ENCODE assay signal across 9 mouse cellular contexts in the genomic region with DNA sequence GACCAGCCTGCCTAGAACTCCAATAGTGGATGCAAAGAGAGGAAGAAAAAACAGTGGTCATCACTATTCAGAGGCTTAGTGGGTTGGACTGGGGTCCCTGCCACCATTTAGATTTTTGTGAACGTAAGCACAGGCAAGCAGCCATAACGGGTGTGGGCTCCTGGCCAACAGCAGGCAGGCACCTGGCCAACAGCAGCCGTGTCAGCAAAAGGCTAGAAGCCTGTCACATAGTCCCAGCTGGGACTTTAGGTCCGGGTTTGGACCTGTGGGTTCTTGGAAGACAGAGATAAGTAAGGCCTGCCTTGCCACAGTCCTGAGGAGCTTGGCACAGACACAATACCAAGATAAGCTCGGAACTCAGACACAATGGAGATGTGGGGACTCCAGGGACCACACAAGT.
DNase-seq lines count a peak whose midpoint lies in the region; ATAC-seq and TF ChIP-seq lines count a peak whose summit lies in the region.
"Had no signal": no experiment of that assay in that cellular context is flagged by ENCODE, and none has a peak within 500 bp of the region (broad histone marks: within the 10 kb centered on the region; RNA-seq: fewer than 3 reads in every experiment).

No protein-coding gene starts in this region.

- WGBS in heart, embryonic 12.5 days = 27% methylated on average over 5 of the region's 5 CpGs
- 19% methylated on average over 5 of the region's 5 CpGs for WGBS in lung, postnatal 0 days
- 14% methylated on average over 5 of the region's 5 CpGs for WGBS in lung, adult 2 months
- WGBS in heart, postnatal 0 days = 4% methylated on average over 5 of the region's 5 CpGs

- H3K4me1 ChIP-seq in heart, embryonic 12.5 days (replicated peaks) = peaks cover 19% of the 10 kb centered on the region
- no peaks in the 10 kb centered on the region for H3K4me1 ChIP-seq in lung, postnatal 0 days (ENCODE audit: insufficient read depth, low read depth, low read length)
- H3K4me1 ChIP-seq in lung, adult 2 months (ENCODE audit: control insufficient read depth, insufficient read depth, low read length) = no peaks in the 10 kb centered on the region; the same call in none of the 2 replicates
- H3K4me1 ChIP-seq in heart, postnatal 0 days (ENCODE audit: control insufficient read depth, insufficient read depth) = peaks cover 4% of the 10 kb centered on the region; the same call in 1 of the 2 replicates
- H3K4me1 ChIP-seq: liver, embryonic 12.5 days had no signal

- no peak overlapping the region for H3K4me3 ChIP-seq in heart, embryonic 12.5 days
- H3K4me3 ChIP-seq in lung, postnatal 0 days (ENCODE audit: low read depth, low read length) = no peak overlapping the region
- H3K4me3 ChIP-seq in lung, adult 2 months (replicated peaks; ENCODE audit: extremely low read depth, low read depth, low read length) = no peak overlapping the region
- no peak overlapping the region for H3K4me3 ChIP-seq in heart, postnatal 0 days (ENCODE audit: low read depth, low read length)
- H3K4me3 ChIP-seq: liver, embryonic 12.5 days had no signal

- peak; percentile 11 to 38 for DNase-seq in heart, adult 18-20 months
- DNase-seq in lung, postnatal 0 days (ENCODE audit: low spot score) = no peak
- no peak for DNase-seq in lung, adult 2 months
- peak; percentile 47 for DNase-seq in heart, postnatal 0 days (ENCODE audit: low spot score)
- DNase-seq in lung, postnatal 10 days = peak; percentile 78
- DNase-seq in retina, embryonic 14.5 days (ENCODE audit: low spot score) = no peak
- no peak for DNase-seq in right cerebral cortex, adult 18-20 months

- no peak for TF ChIP-seq EP300 in lung, postnatal 0 days (IDR thresholded peaks at IDR 0.05)
- no peak for TF ChIP-seq EP300 in heart, postnatal 0 days (IDR thresholded peaks at IDR 0.05; ENCODE audit: low read depth)

- H3K4me2 ChIP-seq in heart, embryonic 12.5 days = no peak overlapping the region
- no peak overlapping the region for H3K4me2 ChIP-seq in lung, postnatal 0 days (replicated peaks; ENCODE audit: low read depth, low read length)
- no peak overlapping the region for H3K4me2 ChIP-seq in heart, postnatal 0 days (ENCODE audit: low read depth, low read length)
- H3K4me2 ChIP-seq: liver, embryonic 12.5 days had no signal

- no peaks in the 10 kb centered on the region for H3K36me3 ChIP-seq in heart, embryonic 12.5 days
- no peaks in the 10 kb centered on the region for H3K36me3 ChIP-seq in lung, postnatal 0 days (ENCODE audit: insufficient read depth, low read length)
- H3K36me3 ChIP-seq in heart, postnatal 0 days (replicated peaks; ENCODE audit: control insufficient read depth, insufficient read depth, low read length) = no peaks in the 10 kb centered on the region
- H3K36me3 ChIP-seq: liver, embryonic 12.5 days had no signal

- no peak overlapping the region for H3K27ac ChIP-seq in heart, embryonic 12.5 days (ENCODE audit: poor library complexity, severe bottlenecking)
- no peak overlapping the region for H3K27ac ChIP-seq in lung, postnatal 0 days (ENCODE audit: low read length)
- no peak overlapping the region for H3K27ac ChIP-seq in heart, postnatal 0 days (ENCODE audit: low read depth)
- H3K27ac ChIP-seq: liver, embryonic 12.5 days had no signal

- peaks cover 50% of the 10 kb centered on the region for H3K27me3 ChIP-seq in heart, embryonic 12.5 days (replicated peaks)
- H3K27me3 ChIP-seq in lung, postnatal 0 days (replicated peaks; ENCODE audit: insufficient read depth, low read length) = no peaks in the 10 kb centered on the region
- peaks cover 25% of the 10 kb centered on the region for H3K27me3 ChIP-seq in heart, postnatal 0 days (ENCODE audit: control insufficient read depth, insufficient read depth, low read length)
- H3K27me3 ChIP-seq: liver, embryonic 12.5 days had no signal

- H3K9me3 ChIP-seq in heart, embryonic 12.5 days (replicated peaks) = no peaks in the 10 kb centered on the region
- no peaks in the 10 kb centered on the region for H3K9me3 ChIP-seq in lung, postnatal 0 days (ENCODE audit: low read length)
- no peaks in the 10 kb centered on the region for H3K9me3 ChIP-seq in heart, postnatal 0 days (replicated peaks; ENCODE audit: control insufficient read depth, low read length)
- H3K9me3 ChIP-seq: liver, embryonic 12.5 days had no signal

- ATAC-seq in heart, embryonic 12.5 days (ENCODE audit: insufficient number of reproducible peaks, low FRiP score) = no peak
- peak; percentile 22 for ATAC-seq in lung, postnatal 0 days
- peak; percentile 49; the same call in 1 of the 2 replicates for ATAC-seq in heart, postnatal 0 days (ENCODE audit: insufficient read depth, low read depth)
- ATAC-seq: liver, embryonic 12.5 days had no signal

- TF ChIP-seq POLR2A in lung, adult 2 months (IDR thresholded peaks at IDR 0.05; ENCODE audit: borderline replicate concordance, extremely low read depth, low read depth, low read length) = no peak

- no peak for TF ChIP-seq CTCF in lung, postnatal 0 days (IDR thresholded peaks at IDR 0.05)
- TF ChIP-seq CTCF in lung, adult 2 months (IDR thresholded peaks at IDR 0.05; ENCODE audit: insufficient read depth, low read length) = no peak
- no peak for TF ChIP-seq CTCF in heart, postnatal 0 days (IDR thresholded peaks at IDR 0.05; ENCODE audit: low read depth)

- H3K9ac ChIP-seq in heart, embryonic 12.5 days = no peak overlapping the region
- no peak overlapping the region for H3K9ac ChIP-seq in lung, postnatal 0 days (replicated peaks; ENCODE audit: low read depth)
- H3K9ac ChIP-seq in heart, postnatal 0 days (replicated peaks; ENCODE audit: low read depth, low read length) = no peak overlapping the region
- H3K9ac ChIP-seq: liver, embryonic 12.5 days had no signal

Comparison
In these comparisons a context has a peak if more than half of its experiments do, and no peak if none do; other contexts are left out.
1. DNase-seq: peak in heart, adult 18-20 months (2 of 2), heart, postnatal 0 days (single experiment) and lung, postnatal 10 days (single experiment); none in lung, postnatal 0 days (single experiment), lung, adult 2 months (single experiment), retina, embryonic 14.5 days (single experiment) and right cerebral cortex, adult 18-20 months (single experiment).